Mouse (Mus musculus) forebrain, embryonic 16.5 days (tissue): ENCODE measurements around the gene Mgrn1. TPM values are rescaled to one million over a fixed set of nuclear protein-coding genes. Genes with fewer than 3 reads are reported as not detected.

Source experiments
- ATAC-seq: fragments of 200-750 bp; cut with Nextera tagmentation; 2 replicates; pipeline ENCODE4 v1.8.0; 2017; ENCODE audit warnings: mild to moderate bottlenecking, moderate library complexity
- H3K27ac ChIP-seq: fragments of 300-500 bp; sonication (generic); 2 replicates; pipeline ENCODE4 v1.5.1; 2014; ENCODE audit warnings: low read length, control low read depth
- H3K27me3 ChIP-seq: fragments of 300-500 bp; sonication (generic); replicated peaks from 2 replicates; pipeline ENCODE4 v1.6.1; 2014; ENCODE audit warnings: low read length; ENCODE audit not compliant: control insufficient read depth, insufficient read depth
- H3K36me3 ChIP-seq: fragments of 300-500 bp; sonication (generic); 2 replicates; pipeline ENCODE4 v1.6.1; 2014; ENCODE audit not compliant: control insufficient read depth, insufficient read depth
- H3K4me1 ChIP-seq: fragments of 300-500 bp; sonication (generic); replicated peaks from 2 replicates; pipeline ENCODE4 v1.6.1; 2014; ENCODE audit warnings: low read length; ENCODE audit not compliant: control insufficient read depth, insufficient read depth
- H3K4me2 ChIP-seq: fragments of 300-500 bp; sonication (generic); 2 replicates; pipeline ENCODE4 v1.6.1; 2014; ENCODE audit warnings: mild to moderate bottlenecking, low read length, control low read depth
- H3K4me3 ChIP-seq: fragments of 300-500 bp; sonication (generic); replicated peaks from 2 replicates; pipeline ENCODE4 v1.5.1; 2014; ENCODE audit warnings: mild to moderate bottlenecking, low read length, control low read depth
- H3K9ac ChIP-seq: fragments of 300-500 bp; sonication (generic); replicated peaks from 2 replicates; pipeline ENCODE4 v1.6.1; 2014; ENCODE audit warnings: low read depth, low read length, control low read depth
- H3K9me3 ChIP-seq: fragments of 300-500 bp; sonication (generic); 2 replicates; pipeline ENCODE4 v1.6.1; 2016; ENCODE audit warnings: low read length; ENCODE audit not compliant: control insufficient read depth
- WGBS: fragments of 180-500 bp; shearing (Covaris S2); extraction: QIAGEN DNeasy Blood & Tissue Kit; methylation state at CpG from one replicate; pipeline ENCODE4 v1.1.7; 2014; 5-methylcytosine and 5-hydroxymethylcytosine counted together
- polyA plus RNA-seq: library from polyadenylated mRNA; unstranded; fragments of >200 nt; fragmentation: Nextera tagmentation; extraction: Ambion mirVana; gene quantifications from 2 replicates; pipeline ENCODE4 v1.2.1, GENCODE M21; 2015

Mgrn1 gene
- polyA plus RNA-seq, 1 experiment from 2014 or later: 108 TPM

DNA sequence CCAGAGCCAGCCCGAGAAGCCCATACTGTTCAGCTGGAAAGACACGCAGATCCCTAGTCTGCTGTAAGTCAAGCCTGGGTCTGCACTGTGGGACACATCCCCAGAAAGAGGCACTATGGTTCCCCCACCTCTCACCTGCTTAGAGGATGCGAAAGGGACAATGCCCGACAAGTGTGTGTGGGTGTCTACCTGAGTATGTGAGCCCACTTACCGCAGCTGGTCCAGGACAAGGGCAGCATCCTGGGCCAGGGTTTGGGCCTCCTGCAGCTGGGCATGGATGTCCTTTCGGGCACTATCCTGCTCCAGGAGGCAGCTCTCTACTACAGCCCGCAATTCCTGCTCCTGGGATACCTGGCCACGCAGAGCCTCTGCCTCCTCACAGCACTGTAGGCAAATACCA, 56.8 kb downstream of the Mgrn1 start:
- WGBS: 91% methylated on average over 8 of the region's 8 CpGs

DNA sequence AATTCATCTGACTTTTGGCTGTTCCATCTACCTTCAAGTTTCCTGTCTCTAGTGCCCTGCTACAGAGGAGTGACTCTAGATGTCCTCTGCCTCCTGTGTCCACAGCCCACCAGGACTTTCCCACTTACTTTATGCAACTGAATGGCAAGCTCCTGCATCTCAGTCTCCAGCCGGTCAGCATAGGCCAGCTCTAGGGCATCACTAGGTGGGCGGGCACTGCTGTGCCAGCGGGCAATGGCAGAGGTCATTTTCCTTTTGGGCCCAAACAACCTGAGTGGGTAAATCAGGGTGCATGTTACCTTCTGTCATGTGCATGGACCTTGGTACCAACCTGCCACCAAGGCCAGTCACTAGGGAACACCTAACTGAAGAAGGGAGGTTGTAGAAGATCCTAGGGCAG, 57.4 kb downstream of the Mgrn1 start:
- Histone ChIP-seq H3K4me1 (peaks cover 14% of the 10 kb centered on the region), H3K27me3 (no peaks in the 10 kb centered on the region), H3K9me3 (no peaks in the 10 kb centered on the region), H3K36me3 (peaks cover 22% of the 10 kb centered on the region), H3K27ac (no peak overlapping the region), H3K4me2 (no peak overlapping the region), H3K4me3 (no peak overlapping the region), H3K9ac (no peak overlapping the region)
- 94% methylated on average over 3 of the region's 3 CpGs for WGBS
- no peak for ATAC-seq

More for the DNA sequence above, 56.8 kb downstream of the Mgrn1 start:
- H3K4me1 ChIP-seq: peaks cover 16% of the 10 kb centered on the region
- no peak overlapping the region for H3K27ac ChIP-seq
- no peak for ATAC-seq
- no peaks in the 10 kb centered on the region for H3K9me3 ChIP-seq
- no peak overlapping the region for H3K9ac ChIP-seq
- no peak overlapping the region for H3K4me2 ChIP-seq
- H3K27me3 ChIP-seq: no peaks in the 10 kb centered on the region
- peaks cover 20% of the 10 kb centered on the region for H3K36me3 ChIP-seq
- no peak overlapping the region for H3K4me3 ChIP-seq

DNA sequence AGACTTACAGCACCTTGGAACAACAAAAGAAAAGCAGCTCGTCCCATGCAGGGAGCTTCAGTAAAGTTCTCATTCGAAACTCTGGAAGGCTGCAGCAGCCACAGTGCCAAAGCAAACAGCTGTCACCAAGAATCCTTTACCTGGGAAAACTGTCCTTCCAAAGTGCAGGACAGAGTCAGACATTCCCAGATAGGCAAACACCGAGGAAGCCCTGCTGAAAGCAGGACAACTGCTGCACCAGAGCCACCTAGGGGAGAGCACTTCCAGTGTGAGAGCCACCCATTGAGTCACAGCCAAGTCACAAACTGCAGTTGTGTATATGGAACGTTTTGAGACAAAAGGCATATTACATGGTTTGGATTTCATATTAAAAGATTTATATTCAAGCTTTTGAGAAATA, 59.4 kb downstream of the Mgrn1 start:
- Histone ChIP-seq H3K4me1 (peaks cover 3% of the 10 kb centered on the region), H3K9ac (no peak overlapping the region), H3K4me2 (no peak overlapping the region), H3K27me3 (no peaks in the 10 kb centered on the region), H3K4me3 (no peak overlapping the region), H3K36me3 (peaks cover 30% of the 10 kb centered on the region), H3K9me3 (no peaks in the 10 kb centered on the region), H3K27ac (no peak overlapping the region)
- 85% methylated on average over 4 of the region's 4 CpGs for WGBS
- ATAC-seq: no peak

DNA sequence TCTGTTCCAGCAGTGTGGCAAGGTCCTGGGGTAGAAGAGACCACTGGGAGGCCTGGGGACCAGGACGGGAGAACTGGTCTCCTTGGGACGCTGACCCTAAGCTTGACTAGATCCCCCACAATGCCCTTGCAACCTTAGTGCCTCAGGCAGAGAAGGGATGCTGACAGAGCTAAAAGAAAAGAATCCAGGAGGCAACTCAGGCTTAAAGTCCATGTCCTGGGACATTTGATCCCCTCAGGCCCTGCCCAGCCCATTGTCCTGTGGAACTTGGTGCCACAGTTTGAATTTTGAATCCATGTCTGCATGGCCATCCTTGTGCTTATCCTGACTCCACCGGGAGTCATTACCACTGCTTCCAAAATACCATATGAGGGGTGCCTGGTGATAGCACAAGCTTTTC, 60.1 kb downstream of the Mgrn1 start:
- no peak for ATAC-seq
- no peak overlapping the region for H3K27ac ChIP-seq
- 89% methylated on average over 3 of the region's 3 CpGs for WGBS
- no peak overlapping the region for H3K4me3 ChIP-seq
- peaks cover 29% of the 10 kb centered on the region for H3K36me3 ChIP-seq
- no peak overlapping the region for H3K9ac ChIP-seq
- no peaks in the 10 kb centered on the region for H3K9me3 ChIP-seq
- no peaks in the 10 kb centered on the region for H3K27me3 ChIP-seq
- no peaks in the 10 kb centered on the region for H3K4me1 ChIP-seq
- no peak overlapping the region for H3K4me2 ChIP-seq

DNA sequence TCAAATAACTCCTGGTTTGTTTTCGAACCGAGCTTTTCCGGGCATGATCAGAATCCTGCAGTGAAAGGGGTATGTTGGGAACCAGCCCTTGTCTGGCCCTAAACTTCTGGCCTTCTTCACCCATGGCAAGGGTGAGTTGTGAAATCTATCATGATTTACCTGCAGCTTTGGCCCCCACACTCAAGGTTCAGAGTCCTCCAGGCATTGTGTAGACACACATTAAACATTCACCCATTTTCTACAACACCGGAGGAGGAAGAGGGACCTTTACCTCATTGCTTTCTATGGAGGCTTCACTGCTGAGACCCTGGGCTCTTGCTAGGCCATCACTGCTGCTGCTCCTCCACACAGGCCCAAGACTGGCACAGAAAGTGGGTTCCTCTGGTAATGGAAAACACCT, 61.3 kb downstream of the Mgrn1 start:
- no peak for ATAC-seq
- H3K36me3 ChIP-seq: peaks cover 22% of the 10 kb centered on the region
- H3K4me1 ChIP-seq: no peaks in the 10 kb centered on the region
- H3K27ac ChIP-seq: no peak overlapping the region
- no peak overlapping the region for H3K4me3 ChIP-seq
- 83% methylated on average over 4 of the region's 4 CpGs for WGBS
- no peaks in the 10 kb centered on the region for H3K9me3 ChIP-seq
- no peaks in the 10 kb centered on the region for H3K27me3 ChIP-seq
- H3K9ac ChIP-seq: no peak overlapping the region
- no peak overlapping the region for H3K4me2 ChIP-seq

DNA sequence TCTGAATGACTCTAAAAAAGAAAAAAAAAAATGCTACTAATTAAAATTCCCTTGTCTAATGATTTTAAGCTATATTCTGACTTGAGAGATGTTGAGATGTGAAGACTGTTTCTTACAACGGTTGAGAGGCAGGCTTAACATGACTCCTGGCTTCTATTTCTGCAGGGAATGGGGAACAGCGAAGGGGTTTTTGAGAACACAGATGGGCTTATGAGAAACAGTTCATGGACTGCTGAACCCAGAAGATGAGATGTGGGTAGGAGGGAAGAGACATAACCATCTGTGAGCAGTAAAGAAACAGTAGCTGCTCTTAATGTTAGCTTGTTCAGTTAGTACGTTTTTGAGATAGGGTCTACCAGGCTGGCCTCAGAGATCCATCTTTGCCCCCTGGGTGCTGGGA, 70.6 kb downstream of the Mgrn1 start:
- no peak overlapping the region for H3K27ac ChIP-seq
- H3K4me3 ChIP-seq: no peak overlapping the region
- WGBS: 92% methylated on average over 3 of the region's 3 CpGs
- no peak overlapping the region for H3K4me2 ChIP-seq
- ATAC-seq: no peak
- H3K9ac ChIP-seq: no peak overlapping the region
- peaks cover 25% of the 10 kb centered on the region for H3K36me3 ChIP-seq
- H3K27me3 ChIP-seq: no peaks in the 10 kb centered on the region
- H3K4me1 ChIP-seq: no peaks in the 10 kb centered on the region
- no peaks in the 10 kb centered on the region for H3K9me3 ChIP-seq

DNA sequence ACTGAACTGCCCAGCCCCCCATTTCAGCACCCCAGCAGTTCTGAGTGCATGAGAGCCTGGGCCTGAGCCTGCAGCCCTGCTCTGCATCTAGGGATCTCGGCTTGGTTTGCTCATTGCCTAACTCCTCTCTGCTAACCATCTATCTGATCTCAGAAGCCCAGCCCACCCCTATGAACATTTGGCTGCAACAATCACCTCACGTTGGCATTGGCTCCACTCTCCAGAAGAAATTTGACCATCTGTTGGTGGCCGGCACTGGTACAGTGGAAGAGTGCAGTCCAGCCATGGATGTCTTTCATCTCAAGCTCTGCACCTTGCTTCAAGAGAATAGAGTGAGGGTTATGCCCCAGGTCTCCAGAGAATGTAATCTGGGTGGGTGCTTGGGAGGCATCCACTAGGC, 71.4 kb downstream of the Mgrn1 start:
- Histone ChIP-seq H3K36me3 (peaks cover 23% of the 10 kb centered on the region), H3K9ac (no peak overlapping the region), H3K4me3 (no peak overlapping the region), H3K4me1 (peaks cover 1% of the 10 kb centered on the region), H3K9me3 (no peaks in the 10 kb centered on the region), H3K27ac (no peak overlapping the region), H3K4me2 (no peak overlapping the region), H3K27me3 (no peaks in the 10 kb centered on the region)
- no peak for ATAC-seq
- WGBS: 92% methylated on average over 3 of the region's 3 CpGs

DNA sequence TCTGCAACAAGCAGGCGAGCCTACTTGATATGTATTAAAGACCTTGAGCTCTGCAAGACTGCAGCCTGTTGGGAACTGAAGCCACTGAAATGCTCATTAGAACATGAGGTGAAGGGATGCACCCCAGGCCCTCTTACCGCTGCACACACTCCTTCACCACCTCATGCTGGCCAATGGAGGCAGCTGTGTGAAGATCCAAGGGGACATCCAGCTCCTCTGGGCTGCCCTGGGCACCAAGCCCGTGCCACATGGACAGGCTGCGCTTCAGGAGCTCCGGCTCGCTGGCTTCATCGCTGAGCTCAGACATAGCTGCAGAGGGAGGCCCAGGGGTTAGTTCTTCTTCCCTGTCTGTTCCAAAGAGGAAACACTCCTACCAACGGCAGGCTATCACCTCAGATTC, 74.2 kb downstream of the Mgrn1 start:
- WGBS: 93% methylated on average over 8 of the region's 8 CpGs
- H3K9ac ChIP-seq: no peak overlapping the region
- no peaks in the 10 kb centered on the region for H3K9me3 ChIP-seq
- H3K27me3 ChIP-seq: no peaks in the 10 kb centered on the region
- no peak overlapping the region for H3K27ac ChIP-seq
- no peak for ATAC-seq
- peaks cover 16% of the 10 kb centered on the region for H3K4me1 ChIP-seq
- H3K4me3 ChIP-seq: no peak overlapping the region
- no peak overlapping the region for H3K4me2 ChIP-seq
- H3K36me3 ChIP-seq: peaks cover 5% of the 10 kb centered on the region; the same call in 1 of the 2 replicates

DNA sequence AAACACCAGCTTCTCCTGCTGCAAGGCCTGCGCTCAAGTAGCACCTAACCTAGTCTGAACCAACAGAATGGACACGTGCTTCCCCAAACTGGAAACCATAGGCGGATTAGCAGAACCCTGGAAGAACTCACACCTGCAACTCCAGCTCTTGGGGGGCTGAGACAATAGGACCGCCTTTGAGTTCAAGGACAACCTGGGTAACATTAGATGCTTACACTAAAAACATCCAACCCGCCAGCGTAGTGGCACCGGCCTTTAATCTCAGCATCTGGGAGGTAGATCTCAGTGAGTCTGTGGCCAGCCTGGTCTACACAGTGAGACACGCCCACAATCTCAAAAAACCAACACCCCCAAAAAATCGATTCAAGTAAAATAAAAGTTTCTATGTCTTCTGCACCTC, 77.3 kb downstream of the Mgrn1 start:
- Histone ChIP-seq H3K9ac (peak overlapping the region; percentile 41), H3K4me3 (peak overlapping the region; percentile 90), H3K9me3 (no peaks in the 10 kb centered on the region), H3K36me3 (0 out of 2 replicates have a peak, but pooled peaks cover 2% of the 10 kb centered on the region), H3K4me1 (peaks cover 19% of the 10 kb centered on the region), H3K27me3 (no peaks in the 10 kb centered on the region), H3K27ac (no peak overlapping the region), H3K4me2 (peak overlapping the region; percentile 85)
- WGBS: 34% methylated on average over 9 of the region's 9 CpGs
- ATAC-seq: no peak
